Mouse (Mus musculus) ES-CJ7 (cell line): Measurements from ENCODE around the gene Focad.
A peak's percentile ranks its signal among the peaks of the same experiment; 100 is the strongest.

Experiments used
- DNase-seq: peaks from one replicate; pipeline ENCODE4 v3.0.0; 2011; ENCODE audit warnings: low read depth, low spot score

The Focad gene

GRCm38 (mm10) chr4:88094062-88094767 lies at the start of gene Focad:
Focad (plus strand) TSS chr4:88094629.
- peak; percentile 98 for DNase-seq

GRCm38 (mm10) chr4:88045151-88045550 lies 49.3 kb upstream of the Focad start:
- no peak for DNase-seq

- no peak for DNase-seq
Observed at GRCm38 (mm10) chr4:88046280-88046679, 48.1 kb upstream of the Focad start.

- DNase-seq, result no peak
Observed at GRCm38 (mm10) chr4:88075388-88075787, 19.0 kb upstream of the Focad start.

GRCm38 (mm10) chr4:88078983-88079382 lies 15.4 kb upstream of the Focad start:
- DNase-seq, result peak; percentile 30

GRCm38 (mm10) chr4:88081417-88081816 lies 13.0 kb upstream of the Focad start:
- no peak for DNase-seq

- DNase-seq, result no peak
Observed at GRCm38 (mm10) chr4:88081885-88082284, 12.5 kb upstream of the Focad start.

- no peak for DNase-seq
Observed at GRCm38 (mm10) chr4:88082381-88082780, 12.0 kb upstream of the Focad start.

GRCm38 (mm10) chr4:88083781-88084180 lies 10.6 kb upstream of the Focad start:
- DNase-seq, result no peak

GRCm38 (mm10) chr4:88090316-88090715 lies 4.1 kb upstream of the Focad start:
- DNase-seq, result no peak

- peak; percentile 14 for DNase-seq
Observed at GRCm38 (mm10) chr4:88094768-88095420, 465 bp downstream of the Focad start.

GRCm38 (mm10) chr4:88095693-88096092 lies 1.3 kb downstream of the Focad start:
- no peak for DNase-seq

- DNase-seq, result no peak
Observed at GRCm38 (mm10) chr4:88108585-88108984, 14.2 kb downstream of the Focad start.

- DNase-seq, result no peak
Observed at GRCm38 (mm10) chr4:88117331-88117730, 22.9 kb downstream of the Focad start.

GRCm38 (mm10) chr4:88117942-88118341 lies 23.5 kb downstream of the Focad start:
- DNase-seq, result no peak

GRCm38 (mm10) chr4:88118750-88119395 lies 24.4 kb downstream of the Focad start:
- DNase-seq, result no peak

- no peak for DNase-seq
Observed at GRCm38 (mm10) chr4:88120091-88120490, 25.7 kb downstream of the Focad start.

GRCm38 (mm10) chr4:88122472-88122871 lies 28.0 kb downstream of the Focad start:
- no peak for DNase-seq

GRCm38 (mm10) chr4:88135936-88136335 lies 41.5 kb downstream of the Focad start:
- DNase-seq, result no peak

GRCm38 (mm10) chr4:88136528-88136927 lies 42.1 kb downstream of the Focad start:
- DNase-seq, result no peak

GRCm38 (mm10) chr4:88138366-88138917 lies 44.0 kb downstream of the Focad start:
- DNase-seq, result no peak

GRCm38 (mm10) chr4:88149462-88149861 lies 55.0 kb downstream of the Focad start:
- no peak for DNase-seq
